Mouse (Mus musculus) cerebellum, postnatal 4 days (tissue): ENCODE results near the gene Gabrr2.

ENCODE experiments used
- DNase-seq, 2 experiments: peaks; one replicate each; pipeline ENCODE4 v3.0.0; 2022; ENCODE audit warnings: low spot score in 2 of 2, mixed read lengths in 1 of 2

Gabrr2 gene

GRCm38 (mm10) chr4:33062981-33063380, at the start of gene Gabrr2:
Gene Gabrr2, plus strand, starts transcription at chr4:33062999.
- DNase-seq = no peak

GRCm38 (mm10) chr4:33018361-33018999, 44.3 kb upstream of the Gabrr2 start:
- peak; percentile 79 to 88 for DNase-seq

- DNase-seq = no peak
These were observed 38.4 kb upstream of the Gabrr2 start for GRCm38 (mm10) chr4:33024420-33024819.

- DNase-seq = no peak
These were observed 33.7 kb upstream of the Gabrr2 start for GRCm38 (mm10) chr4:33029104-33029503.

GRCm38 (mm10) chr4:33030264-33031194, 32.3 kb upstream of the Gabrr2 start:
- peak; percentile 5 to 21 for DNase-seq

GRCm38 (mm10) chr4:33031195-33031960, 31.4 kb upstream of the Gabrr2 start, which contains the start of gene Ube2j1:
Gene Ube2j1, plus strand, starts transcription at chr4:33031416.
- peak; percentile 74 to 86 for DNase-seq

GRCm38 (mm10) chr4:33032045-33032444, 30.8 kb upstream of the Gabrr2 start:
- DNase-seq = no peak

- no peak for DNase-seq
These were observed 29.3 kb upstream of the Gabrr2 start for GRCm38 (mm10) chr4:33033515-33033914.

GRCm38 (mm10) chr4:33039826-33040225, 23.0 kb upstream of the Gabrr2 start:
- DNase-seq = no peak

GRCm38 (mm10) chr4:33049601-33050000, 13.2 kb upstream of the Gabrr2 start:
- no peak for DNase-seq

GRCm38 (mm10) chr4:33052055-33052454, 10.7 kb upstream of the Gabrr2 start:
- DNase-seq = no peak

- DNase-seq = no peak
These were observed 10.1 kb upstream of the Gabrr2 start for GRCm38 (mm10) chr4:33052650-33053049.

- DNase-seq = no peak
These were observed 8.4 kb upstream of the Gabrr2 start for GRCm38 (mm10) chr4:33054426-33054825.

GRCm38 (mm10) chr4:33056317-33056716, 6.5 kb upstream of the Gabrr2 start:
- no peak for DNase-seq

- no peak for DNase-seq
These were observed 4.7 kb upstream of the Gabrr2 start for GRCm38 (mm10) chr4:33057890-33058687.

- no peak for DNase-seq
These were observed 1.6 kb upstream of the Gabrr2 start for GRCm38 (mm10) chr4:33061158-33061557.

- DNase-seq = no peak
These were observed 2.2 kb downstream of the Gabrr2 start for GRCm38 (mm10) chr4:33064986-33065385.

GRCm38 (mm10) chr4:33066223-33066960, 3.6 kb downstream of the Gabrr2 start:
- DNase-seq = no peak

- no peak for DNase-seq
These were observed 4.5 kb downstream of the Gabrr2 start for GRCm38 (mm10) chr4:33067331-33067730.

GRCm38 (mm10) chr4:33067826-33068225, 5.0 kb downstream of the Gabrr2 start:
- DNase-seq = no peak
